Mouse (Mus musculus) megakaryocyte, adult 5-6 weeks (primary cell): ENCODE results near the gene Fam206a. TPM values are rescaled to one million over a fixed set of nuclear protein-coding genes. Genes with fewer than 3 reads are reported as not detected.
A peak's percentile ranks its signal among the peaks of the same experiment; 100 is the strongest.

ENCODE experiments used
- ATAC-seq: 2 replicates; pipeline ENCODE4 v1.8.0; 2016; ENCODE audit warnings: mild to moderate bottlenecking, inconsistent platforms; ENCODE audit not compliant: poor library complexity, severe bottlenecking
- total RNA-seq, 2 experiments: library from RNA; stranded (forward) in 1 of 2; stranded (reverse) in 1 of 2; fragments of 153-499, 151-499 nt in 1 of 2; fragments of 221-1000, 200-1000 nt in 1 of 2; gene quantifications; 2 replicates each; pipeline versions ENCODE4 v1.2.3 to v1.2.4; 2015 to 2017

Fam206a gene
- total RNA-seq (2015) (15.7 and 18.9 TPM in 2 replicates), total RNA-seq (2017) (5.7 and 6.6 TPM in 2 replicates)

DNA sequence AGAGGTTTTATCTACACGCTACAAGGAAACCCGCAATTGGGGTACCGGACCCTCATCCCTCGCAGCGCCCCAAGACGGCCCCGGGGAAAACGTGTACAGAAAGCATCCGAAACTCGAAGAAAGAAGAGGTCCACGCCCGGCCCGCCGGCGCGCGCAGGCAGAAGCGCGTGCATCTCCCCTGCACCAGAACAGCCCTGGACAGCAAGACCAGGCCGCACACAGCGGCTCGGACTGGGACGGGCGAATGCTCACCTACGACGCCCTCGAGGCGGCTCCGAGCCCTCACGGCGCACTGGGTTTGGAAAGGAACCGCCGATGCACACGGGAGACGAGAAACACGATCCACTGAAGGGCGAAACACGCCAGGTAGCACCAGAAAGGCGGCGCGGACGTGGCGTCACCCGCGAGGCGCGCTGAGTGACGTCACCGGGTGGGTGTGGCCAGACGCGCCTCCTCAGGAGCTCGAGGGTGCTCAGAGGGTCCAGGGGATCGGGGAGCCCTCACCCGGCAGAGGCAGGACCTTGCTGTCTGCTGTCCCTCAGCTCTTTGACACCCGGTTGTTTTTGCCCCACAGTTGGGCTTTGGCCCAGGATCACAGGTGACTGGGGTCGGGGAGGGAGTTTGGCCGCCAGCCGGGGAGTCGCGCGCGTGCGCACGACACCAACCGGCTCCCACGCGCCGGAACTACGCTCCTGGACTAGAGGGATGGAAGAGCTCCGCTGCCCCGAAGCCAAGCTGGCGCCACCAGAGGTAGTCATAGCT lies at the start of gene Fam206a, which contains the start of gene Elp1:
Fam206a (plus strand) TSS at position 439 of the 762 bp plus-strand sequence.
Elp1 (minus strand) TSS at position 425 of the 762 bp plus-strand sequence.
- peak; percentile 95 for ATAC-seq

DNA sequence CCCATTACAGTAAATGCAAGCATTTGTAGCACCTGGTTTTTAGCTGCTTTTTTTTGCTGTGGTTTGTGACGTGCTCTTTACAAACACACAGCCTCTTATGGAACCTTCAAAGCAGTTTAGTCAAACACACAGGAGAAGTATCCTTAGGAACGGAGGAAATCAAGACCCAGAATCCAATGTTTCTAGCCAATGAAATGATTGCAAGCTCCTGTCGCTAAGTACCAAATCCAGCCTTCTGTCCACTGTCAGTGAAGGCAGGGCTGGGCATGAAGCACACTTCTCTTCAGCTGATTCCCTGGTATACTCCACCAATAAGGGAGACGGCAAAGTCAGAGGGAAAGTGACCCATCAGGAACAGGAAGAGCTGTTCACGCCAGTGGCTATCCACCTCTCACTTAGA lies 46.1 kb upstream of the Fam206a start:
- ATAC-seq = no peak

DNA sequence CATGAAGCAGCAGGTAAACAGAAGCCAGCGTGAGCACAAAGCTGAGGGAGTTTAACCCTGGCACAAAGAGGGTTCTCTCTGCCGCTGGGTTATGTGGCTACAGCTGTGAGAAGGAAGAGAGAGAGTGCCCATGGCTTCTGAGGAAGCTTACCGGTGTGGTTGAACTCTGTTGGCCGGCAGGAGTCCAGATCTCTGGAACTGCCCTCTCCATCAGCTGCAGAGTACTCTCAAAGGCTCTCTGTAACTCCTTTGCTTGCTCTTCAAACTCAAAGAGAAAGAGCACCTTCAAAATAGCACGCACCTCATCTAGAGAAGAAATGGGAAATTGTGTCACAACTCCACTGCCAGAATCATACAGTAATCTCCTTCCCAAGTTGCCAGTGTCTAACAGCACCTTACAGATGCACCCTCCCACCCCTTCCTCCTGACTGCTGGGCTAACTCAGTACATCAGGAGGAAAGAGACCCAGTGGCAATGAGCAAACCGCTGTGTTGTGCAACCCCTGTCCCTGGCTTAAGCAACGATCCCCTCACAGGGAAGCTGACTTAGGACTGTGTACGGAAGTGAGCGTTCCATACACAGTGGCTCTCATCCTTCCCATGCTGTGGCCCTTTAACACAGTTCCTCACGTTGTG lies 45.1 kb upstream of the Fam206a start:
- peak; percentile 88 for ATAC-seq

DNA sequence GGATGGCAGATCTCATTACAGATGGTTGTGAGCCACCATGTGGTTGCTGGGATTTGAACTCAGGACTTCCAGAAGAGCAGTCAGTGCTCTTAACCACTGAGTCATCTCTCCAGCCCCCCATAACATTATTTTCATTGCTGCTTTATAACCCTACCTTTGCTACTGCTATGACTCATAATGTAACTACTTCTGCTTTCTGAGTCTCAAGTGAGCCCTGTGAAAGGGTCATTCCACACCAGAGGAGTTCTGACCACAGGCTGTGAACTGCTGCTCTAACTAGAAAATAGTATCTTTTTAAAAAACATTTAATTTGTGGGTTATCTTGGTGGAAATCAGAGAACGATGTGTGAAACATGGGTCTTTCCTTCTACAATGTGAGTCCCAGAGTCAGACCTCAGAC lies 44.5 kb upstream of the Fam206a start:
- ATAC-seq = peak; percentile 64

DNA sequence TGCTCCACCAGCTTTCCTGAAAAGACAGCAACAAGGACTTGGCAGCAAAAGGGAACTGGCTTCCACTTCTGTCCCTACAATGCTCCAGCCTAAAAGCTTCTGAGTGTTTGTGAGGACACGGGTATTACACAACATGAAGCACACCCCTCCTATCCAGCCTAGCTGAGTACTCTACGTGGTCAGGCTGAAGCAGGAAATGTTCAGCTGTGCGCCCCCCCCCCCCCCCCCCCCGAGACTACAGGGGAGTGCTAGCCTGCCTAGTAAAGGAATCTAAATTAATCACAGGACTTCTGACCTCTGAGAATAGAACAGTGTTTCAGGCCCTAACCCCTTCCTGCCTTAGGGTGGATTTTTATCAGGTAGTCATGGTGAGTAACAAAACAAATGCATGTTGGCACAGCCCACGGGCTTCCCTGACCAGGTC lies 34.3 kb upstream of the Fam206a start:
- peak; percentile 40; the same call in 1 of the 2 replicates for ATAC-seq

DNA sequence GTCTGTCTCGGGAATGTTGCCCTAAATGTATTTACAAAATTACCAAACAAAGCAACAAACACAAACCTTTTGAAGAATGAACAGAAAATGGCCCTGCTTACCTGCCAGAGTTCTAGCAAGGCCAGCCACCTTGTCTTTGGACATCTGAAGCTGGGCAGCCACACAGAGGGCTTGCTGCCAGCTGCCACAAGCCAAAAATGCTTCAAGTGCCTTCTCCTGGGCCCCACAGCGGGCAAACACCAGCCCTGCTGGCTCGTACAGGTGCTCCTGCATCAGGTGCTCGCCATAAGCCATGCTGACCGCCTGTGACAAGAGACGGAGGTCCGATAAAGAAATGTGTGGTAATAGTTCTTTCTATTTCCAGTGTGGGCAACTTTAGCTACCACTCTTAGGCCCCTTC lies 33.2 kb upstream of the Fam206a start:
- no peak for ATAC-seq

DNA sequence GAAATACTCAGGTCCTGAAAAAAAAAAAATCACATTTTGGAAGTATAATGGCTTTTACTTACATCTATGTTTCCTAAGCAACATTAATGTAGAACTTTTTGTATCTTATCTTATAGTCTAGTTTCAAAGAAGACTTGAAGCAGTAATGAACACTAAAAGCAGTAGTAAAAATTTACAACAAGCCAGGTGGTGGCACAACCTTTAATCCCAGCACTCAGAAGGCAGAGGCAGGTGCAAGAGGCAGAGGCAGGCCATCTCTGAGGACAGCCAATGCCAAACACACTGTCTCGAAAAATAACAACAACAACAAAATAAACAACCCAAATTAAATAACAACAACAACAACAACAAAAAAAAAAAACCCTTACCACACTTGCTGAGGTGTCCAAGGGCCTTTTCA lies 31.1 kb upstream of the Fam206a start:
- ATAC-seq = no peak

DNA sequence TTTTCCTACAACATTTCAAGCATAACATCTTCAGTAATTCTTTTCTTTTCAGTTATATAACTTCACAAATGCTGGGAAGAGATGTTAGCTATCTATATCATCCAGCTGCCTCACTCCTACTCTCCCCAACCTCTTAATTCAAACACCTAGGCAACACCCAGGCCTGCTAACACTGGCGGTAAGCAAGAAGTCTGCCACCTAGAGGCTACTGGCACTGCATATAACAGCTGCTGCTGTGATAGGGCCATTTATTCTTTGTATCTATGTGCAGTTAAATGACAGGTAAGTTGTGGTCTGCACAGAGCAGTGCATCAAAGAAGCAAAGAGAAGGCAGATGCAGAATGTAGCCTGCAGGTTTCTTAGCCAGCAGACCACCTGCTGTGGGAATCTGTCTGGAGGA lies 10.8 kb upstream of the Fam206a start:
- ATAC-seq = no peak

DNA sequence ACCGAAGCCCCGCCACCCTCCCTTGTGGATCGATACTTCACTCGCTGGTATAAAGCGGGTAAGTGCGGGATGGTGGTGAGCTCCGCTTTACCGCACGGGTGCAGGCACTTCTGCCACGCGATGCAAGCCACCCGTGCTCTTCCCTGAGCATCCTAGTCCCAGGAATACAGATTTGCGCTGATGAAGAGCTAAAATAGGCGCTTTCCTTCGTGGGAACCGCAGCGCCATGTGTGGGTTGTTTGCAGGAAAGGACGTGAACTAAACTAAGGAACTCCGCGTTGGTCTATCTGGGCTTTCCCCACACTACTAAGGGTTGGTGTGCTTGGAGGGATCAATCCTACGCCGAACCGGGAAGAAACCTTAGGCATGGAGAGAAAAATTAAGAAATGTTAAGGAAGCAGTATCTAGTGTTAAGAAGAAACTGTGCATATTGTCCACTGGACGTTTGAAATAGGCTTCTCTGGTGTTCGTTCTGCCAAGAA lies 565 bp downstream of the Fam206a start:
- peak; percentile 14 for ATAC-seq

DNA sequence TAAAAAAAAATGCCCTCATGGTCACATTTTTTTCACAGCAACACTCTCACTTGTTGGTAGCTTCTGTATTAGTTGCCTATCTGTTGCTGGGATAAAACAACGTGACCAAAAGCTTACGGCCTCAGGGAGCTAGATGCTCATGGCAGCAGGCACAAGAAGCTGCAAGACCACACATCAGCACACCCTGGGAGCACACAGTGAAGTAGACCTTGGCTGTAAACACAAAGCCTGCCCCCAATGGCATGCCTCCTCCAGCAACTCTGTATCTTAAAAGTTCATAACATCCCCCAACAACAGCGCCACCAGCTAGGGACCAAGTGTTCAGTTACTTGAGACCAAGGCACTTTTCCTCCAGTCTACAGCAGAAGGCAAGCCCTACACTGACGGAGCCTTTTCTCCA lies 6.9 kb downstream of the Fam206a start:
- ATAC-seq = no peak

DNA sequence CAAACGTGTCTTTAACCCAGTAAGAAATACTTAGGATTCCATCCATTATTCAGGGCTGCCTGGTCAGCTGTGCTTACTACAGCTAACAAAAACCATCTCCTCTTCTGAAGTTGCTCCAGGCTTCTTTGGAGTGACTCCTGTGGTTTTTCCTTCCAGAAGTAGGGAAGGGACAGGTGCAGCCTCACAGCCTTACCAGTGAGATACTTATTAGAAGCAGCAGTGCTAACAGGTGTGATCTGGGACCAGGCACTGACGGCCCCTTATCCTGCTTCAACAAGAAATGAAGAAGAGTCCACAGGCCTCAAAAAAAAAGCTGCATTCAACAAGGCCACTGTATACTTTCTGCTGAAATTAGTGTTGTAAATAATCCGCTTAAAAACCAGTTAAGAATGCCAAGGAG lies 9.5 kb downstream of the Fam206a start:
- no peak for ATAC-seq

DNA sequence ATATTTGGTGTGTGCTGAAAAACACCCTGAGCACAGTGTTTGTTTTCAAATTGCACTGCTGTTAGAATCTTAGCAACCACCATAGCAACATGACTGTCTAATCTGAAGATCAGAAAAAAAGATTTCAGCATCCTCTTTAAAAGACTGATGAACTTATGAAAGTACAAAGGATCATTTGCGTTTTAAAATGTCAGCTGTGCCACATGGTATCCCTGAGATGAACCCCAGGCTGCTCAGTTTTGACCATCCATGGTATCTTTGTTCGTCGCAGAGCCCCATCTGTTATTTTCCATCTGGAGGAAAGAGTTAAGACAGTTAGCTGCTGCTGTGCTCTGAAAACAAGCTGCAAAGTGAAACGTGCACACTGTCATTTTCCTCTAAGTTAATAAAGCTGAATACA lies 10.0 kb downstream of the Fam206a start:
- ATAC-seq = no peak

DNA sequence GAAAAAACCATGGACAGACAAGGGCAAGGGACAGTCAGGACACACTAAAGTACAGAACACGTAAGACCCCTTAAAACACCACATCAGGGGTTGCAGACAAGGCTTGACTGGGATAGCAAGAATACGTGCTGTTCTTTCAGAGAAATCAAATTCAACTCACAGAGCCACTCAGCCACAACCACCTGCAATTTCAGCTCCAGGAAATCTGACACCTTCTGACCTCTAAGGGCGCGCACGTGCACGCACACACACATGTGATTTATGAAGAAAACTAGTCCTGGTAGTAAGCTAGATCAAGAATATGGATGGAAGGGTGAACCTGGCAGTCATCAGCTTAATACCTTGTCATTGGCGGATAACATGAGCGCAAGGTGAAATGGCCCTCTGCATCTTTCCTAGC lies 13.0 kb downstream of the Fam206a start:
- ATAC-seq = no peak

DNA sequence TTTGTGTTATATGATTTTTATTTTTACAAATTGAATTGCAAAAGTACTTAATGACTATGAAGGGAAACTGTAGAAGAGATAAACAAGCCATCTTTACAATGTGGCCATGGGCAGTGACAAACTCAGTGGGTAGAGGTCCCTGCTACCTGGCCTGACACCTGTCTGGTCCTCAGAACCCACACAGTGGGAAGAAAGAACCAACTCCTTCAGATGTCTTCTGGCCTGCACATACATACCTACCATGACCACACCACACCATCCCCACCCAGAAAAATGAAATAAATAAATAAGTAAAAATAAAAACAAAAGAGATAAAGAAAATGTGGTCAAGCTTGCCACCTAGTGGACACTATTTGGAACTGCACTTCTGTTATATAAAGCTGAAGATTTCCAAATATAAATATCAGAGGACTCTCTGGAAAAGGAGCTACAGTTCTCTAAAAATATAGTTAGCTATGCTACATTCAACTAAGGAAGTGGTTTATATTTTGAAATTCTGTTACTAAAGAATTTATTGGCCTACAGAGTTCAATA lies 17.9 kb downstream of the Fam206a start:
- peak; percentile 45; the same call in 1 of the 2 replicates for ATAC-seq

DNA sequence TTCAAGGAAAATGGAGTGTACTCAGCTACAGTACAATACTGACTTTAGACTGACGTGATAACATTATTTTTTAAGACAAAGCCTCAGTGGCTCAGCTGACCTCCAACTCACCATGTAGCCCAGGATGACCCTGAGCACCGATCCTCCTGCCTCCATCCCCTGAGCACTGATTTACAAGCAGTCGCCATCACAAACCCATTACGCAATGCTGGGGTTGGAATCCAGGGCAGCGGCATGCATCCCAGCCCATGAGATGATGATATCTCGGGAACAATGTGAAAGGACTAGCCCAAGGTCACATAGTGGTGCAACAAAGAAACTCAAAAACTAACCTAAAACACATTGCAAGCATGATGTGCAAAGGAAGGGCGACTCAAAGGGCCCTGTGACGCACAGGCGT lies 22.1 kb downstream of the Fam206a start:
- ATAC-seq = no peak

DNA sequence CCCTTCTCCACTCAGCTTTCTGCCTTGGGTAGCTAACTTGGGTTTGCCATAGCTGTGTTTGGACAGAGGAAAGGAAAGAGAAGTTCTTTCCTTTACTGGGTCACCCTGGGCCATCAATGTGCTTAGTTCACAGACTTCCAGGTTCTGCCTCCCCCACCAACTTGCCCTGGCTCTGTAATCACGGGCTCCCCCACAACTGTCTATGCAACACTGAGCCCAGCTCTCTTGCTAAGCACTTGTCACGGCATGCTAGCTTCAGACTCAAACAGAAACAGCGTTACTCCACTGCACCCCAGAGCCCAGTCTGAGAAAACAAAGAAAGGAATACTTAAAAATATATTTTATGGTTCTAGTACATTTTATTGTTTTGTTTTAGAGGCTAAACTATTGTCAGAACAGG lies 26.8 kb downstream of the Fam206a start:
- ATAC-seq = no peak

DNA sequence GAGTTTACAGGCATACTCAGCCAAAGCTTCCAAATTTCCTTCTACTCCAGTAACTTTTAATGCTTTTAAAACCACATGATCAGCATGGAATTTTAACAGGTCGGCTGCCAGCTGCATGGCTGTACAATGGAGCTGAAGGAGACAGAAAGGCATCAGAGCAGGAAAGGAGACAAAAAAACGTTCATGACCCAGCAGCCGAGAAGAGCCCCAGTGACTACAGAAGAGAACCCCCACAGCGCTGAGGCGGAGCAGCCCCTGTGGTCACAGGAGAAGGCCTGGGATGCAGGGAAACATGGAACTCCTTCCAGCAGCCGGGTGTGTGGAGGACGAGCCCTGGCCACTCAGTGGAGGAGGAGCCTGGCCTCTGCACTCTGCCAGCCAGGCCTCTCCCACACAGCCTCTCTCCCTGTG lies 27.4 kb downstream of the Fam206a start:
- no peak for ATAC-seq

DNA sequence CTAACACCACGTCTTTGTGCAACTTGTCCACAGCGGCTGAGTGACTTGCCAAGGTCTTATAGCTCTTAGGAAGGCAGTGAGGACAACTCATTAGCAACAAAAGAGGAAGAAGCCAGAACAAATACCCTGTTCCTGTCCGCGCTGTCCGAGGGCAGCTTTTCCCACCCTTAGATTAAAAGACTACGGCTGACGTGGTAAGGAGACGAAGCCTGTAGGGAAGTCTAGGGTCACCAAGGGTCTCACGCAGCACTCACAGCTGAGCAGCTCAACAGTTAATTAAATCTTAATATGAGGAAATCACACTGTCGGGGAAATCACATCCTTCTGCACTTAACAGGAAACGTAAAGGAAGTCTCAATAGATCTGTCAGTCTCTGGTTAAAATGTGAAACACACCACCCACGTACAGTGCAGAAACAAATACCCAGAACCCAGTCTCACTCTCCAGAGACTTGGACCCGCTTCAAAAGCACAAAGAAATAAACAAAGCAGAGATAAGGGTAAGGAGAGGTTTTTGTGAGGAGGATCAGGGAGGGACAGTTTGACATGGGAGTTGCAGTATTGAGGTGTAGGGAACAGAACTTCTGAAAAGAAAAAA lies 29.0 kb downstream of the Fam206a start:
- ATAC-seq = no peak

DNA sequence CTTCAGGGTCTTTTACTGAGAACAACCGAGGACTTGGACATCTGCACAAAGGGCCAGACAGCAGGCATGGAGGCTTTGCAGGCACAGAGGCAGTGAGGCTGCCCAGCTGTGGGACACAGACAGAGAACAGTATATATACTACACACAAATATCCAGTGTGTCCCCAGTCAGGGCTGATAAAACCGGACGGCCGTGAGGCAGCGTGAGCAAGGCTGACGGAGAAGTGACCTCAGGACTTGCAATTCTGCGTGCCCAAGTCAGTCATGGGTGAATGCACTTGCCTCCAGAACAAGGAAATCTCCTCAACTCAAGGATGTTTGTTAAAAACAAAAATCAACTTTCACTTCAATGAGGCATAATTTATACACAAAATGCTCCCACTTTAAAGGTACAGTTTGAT lies 29.9 kb downstream of the Fam206a start:
- no peak for ATAC-seq

DNA sequence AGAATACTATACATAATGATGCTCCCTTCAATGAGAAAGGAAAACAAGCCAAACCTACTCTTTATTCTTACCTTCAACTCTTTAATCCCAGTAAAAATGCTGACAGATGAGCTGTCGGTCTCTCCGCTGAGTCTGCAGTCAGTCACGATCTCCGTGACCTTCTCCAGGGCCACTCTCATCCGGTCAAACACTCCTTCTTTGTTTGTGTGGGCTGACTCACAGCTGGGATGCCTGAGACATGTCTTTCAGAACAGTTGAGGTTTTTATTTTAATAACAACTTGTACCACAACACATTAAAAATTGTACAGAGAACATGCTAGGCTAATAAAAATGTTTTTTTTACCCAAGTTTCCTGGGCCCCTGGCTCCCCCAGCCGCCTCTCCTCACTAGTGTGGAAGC lies 35.5 kb downstream of the Fam206a start:
- ATAC-seq = no peak

DNA sequence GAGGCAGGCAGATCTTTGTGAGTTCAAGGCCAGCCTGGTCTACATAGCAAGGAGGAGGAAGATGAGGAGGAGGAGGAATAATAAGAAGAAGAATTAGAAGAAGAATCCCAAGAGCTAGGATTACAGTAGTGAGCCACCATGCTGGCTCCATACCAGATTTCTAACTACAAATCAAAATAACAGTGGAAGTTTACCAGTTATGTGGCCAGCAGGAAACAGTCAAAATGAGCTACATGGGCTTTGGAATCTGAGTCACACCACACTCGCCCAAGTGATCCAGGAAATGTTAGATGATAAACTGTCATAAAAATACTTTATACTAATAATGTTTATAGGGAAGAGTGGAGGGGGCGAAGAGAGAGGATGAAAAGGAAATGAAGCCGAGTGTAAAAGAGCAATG lies 38.2 kb downstream of the Fam206a start:
- no peak for ATAC-seq

DNA sequence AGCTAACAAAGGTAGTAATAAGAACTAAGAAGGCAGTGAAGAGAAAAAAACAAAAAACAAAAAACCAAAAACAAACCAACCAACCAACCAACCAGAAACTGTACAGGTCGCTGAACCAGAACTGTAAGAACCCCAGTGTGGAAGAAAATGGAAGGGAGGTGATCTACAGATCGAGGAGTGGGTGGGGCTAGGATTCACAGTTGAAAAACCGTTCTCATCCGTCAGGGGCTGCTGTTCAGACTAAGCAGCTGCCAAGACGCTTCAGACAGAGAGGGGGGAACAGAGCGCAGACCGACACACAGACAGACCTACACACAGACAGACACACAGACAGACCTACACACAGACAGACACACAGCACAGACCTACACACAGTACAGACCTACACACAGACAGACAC lies 40.4 kb downstream of the Fam206a start:
- no peak for ATAC-seq
